Mouse (Mus musculus): ENCODE measurements around the gene Fam189a1.

GRCm38 (mm10) chr7:65101661-65102060 is 54.7 kb downstream of the Fam189a1 start:
- TF ChIP-seq USF1 (IDR thresholded peaks at IDR 0.05; ENCODE audit: low read depth) (no peak), MAX (IDR thresholded peaks at IDR 0.05) (no peak)
